Mouse (Mus musculus): ENCODE data around the gene Satb1.

GRCm38 (mm10) chr17:51775070-51775881 is 57.8 kb downstream of the Satb1 start:
- TF ChIP-seq TAL1 (IDR thresholded peaks at IDR 0.05; ENCODE audit: low read length) (no peak), GATA1 (IDR thresholded peaks at IDR 0.05; ENCODE audit: low read length) (no peak)
